Mouse (Mus musculus) v-Abl transformed pro-B cells (cell line): ENCODE results near the gene Sp9.

Source experiments
- in situ Hi-C, 2 experiments: fragments of 400-800 bp; cut with MboI; formaldehyde crosslinking; loops; one replicate each; pipeline ENCODE4 v1.15.1; 2025; ENCODE audit not compliant: unreplicated experiment in 2 of 2

Sp9 gene

GRCm38 (mm10) chr2:73271459-73272161 lies at the start of gene Sp9:
TSS of gene Sp9 (plus strand) at chr2:73271925.
- in situ Hi-C loops = loop anchor here (10.0 to 25.0 kb wide), 2 partner anchors 207 to 534 kb away; no protein-coding TSS in a partner anchor

GRCm38 (mm10) chr2:73231081-73231480 lies 40.6 kb upstream of the Sp9 start:
- in situ Hi-C loops = no loop called here

GRCm38 (mm10) chr2:73241299-73241698 lies 30.4 kb upstream of the Sp9 start:
- in situ Hi-C loops = no loop called here

- in situ Hi-C loops = no loop called here
Measured at GRCm38 (mm10) chr2:73248701-73249100, 23.0 kb upstream of the Sp9 start.

- in situ Hi-C loops = loop anchor here in 1 of 2 experiments (25.0 kb wide), 1 partner anchor 526 kb away; no protein-coding TSS in a partner anchor
Measured at GRCm38 (mm10) chr2:73263172-73263765, 8.5 kb upstream of the Sp9 start.

GRCm38 (mm10) chr2:73263794-73264610 lies 7.7 kb upstream of the Sp9 start:
- in situ Hi-C loops = loop anchor here in 1 of 2 experiments (25.0 kb wide), 1 partner anchor 527 kb away; no protein-coding TSS in a partner anchor

GRCm38 (mm10) chr2:73264611-73265195 lies 7.0 kb upstream of the Sp9 start:
- in situ Hi-C loops = loop anchor here in 1 of 2 experiments (25.0 kb wide), 1 partner anchor 527 kb away; no protein-coding TSS in a partner anchor

- in situ Hi-C loops = loop anchor here in 1 of 2 experiments (25.0 kb wide), 1 partner anchor 529 kb away; no protein-coding TSS in a partner anchor
Measured at GRCm38 (mm10) chr2:73266011-73266410, 5.7 kb upstream of the Sp9 start.

- in situ Hi-C loops = loop anchor here in 1 of 2 experiments (25.0 kb wide), 1 partner anchor 529 kb away; no protein-coding TSS in a partner anchor
Measured at GRCm38 (mm10) chr2:73266623-73267022, 5.1 kb upstream of the Sp9 start.

- in situ Hi-C loops = loop anchor here in 1 of 2 experiments (25.0 kb wide), 1 partner anchor 530 kb away; no protein-coding TSS in a partner anchor
Measured at GRCm38 (mm10) chr2:73267231-73267630, 4.5 kb upstream of the Sp9 start.

GRCm38 (mm10) chr2:73267818-73268217 lies 3.9 kb upstream of the Sp9 start:
- in situ Hi-C loops = loop anchor here in 1 of 2 experiments (25.0 kb wide), 1 partner anchor 531 kb away; no protein-coding TSS in a partner anchor

- in situ Hi-C loops = loop anchor here in 1 of 2 experiments (25.0 kb wide), 1 partner anchor 531 kb away; no protein-coding TSS in a partner anchor
Measured at GRCm38 (mm10) chr2:73268281-73268680, 3.4 kb upstream of the Sp9 start.

- in situ Hi-C loops = loop anchor here in 1 of 2 experiments (25.0 kb wide), 1 partner anchor 532 kb away; no protein-coding TSS in a partner anchor
Measured at GRCm38 (mm10) chr2:73268836-73269395, 2.8 kb upstream of the Sp9 start.

- in situ Hi-C loops = loop anchor here (10.0 to 25.0 kb wide), 2 partner anchors 205 to 532 kb away; no protein-coding TSS in a partner anchor
Measured at GRCm38 (mm10) chr2:73269666-73270065, 2.1 kb upstream of the Sp9 start.

- in situ Hi-C loops = loop anchor here (10.0 to 25.0 kb wide), 2 partner anchors 205 to 533 kb away; no protein-coding TSS in a partner anchor
Measured at GRCm38 (mm10) chr2:73270071-73270592, 1.6 kb upstream of the Sp9 start.

- in situ Hi-C loops = loop anchor here (10.0 to 25.0 kb wide), 2 partner anchors 206 to 534 kb away; no protein-coding TSS in a partner anchor
Measured at GRCm38 (mm10) chr2:73270593-73271458, 899 bp upstream of the Sp9 start.

GRCm38 (mm10) chr2:73272351-73273248 lies 875 bp downstream of the Sp9 start:
- in situ Hi-C loops = loop anchor here (10.0 to 25.0 kb wide), 2 partner anchors 208 to 535 kb away; no protein-coding TSS in a partner anchor
